Mouse (Mus musculus) testis, postnatal 14 days (tissue): ENCODE data around the gene Kbtbd8.

Experiments
- DNase-seq: peaks from one replicate; pipeline ENCODE4 v3.0.0; 2021; ENCODE audit warnings: low spot score

Gene Kbtbd8

DNA sequence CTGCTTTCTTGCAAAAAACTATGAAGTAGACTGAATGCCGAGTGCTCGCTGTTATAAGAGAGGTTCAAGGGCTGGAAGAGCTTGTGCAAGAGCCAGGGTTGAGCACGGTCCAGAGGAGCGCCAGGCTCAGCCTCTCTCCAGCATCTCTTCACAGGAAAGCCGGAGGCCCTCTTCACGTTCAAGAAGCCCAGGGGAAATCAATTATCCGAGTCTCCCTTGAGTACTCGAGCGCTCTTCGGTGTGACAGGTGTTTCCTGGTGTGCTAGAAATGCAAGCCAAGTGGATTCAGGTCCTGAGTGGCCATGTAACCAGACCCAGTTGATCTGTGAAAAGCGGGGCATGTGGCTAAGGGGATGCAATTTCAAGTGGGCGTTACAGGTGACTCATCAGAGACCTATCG, at the start of gene Kbtbd8:
Gene Kbtbd8, plus strand, starts transcription at position 295 of the 400 bp plus-strand sequence.
- peak; percentile 21 for DNase-seq

DNA sequence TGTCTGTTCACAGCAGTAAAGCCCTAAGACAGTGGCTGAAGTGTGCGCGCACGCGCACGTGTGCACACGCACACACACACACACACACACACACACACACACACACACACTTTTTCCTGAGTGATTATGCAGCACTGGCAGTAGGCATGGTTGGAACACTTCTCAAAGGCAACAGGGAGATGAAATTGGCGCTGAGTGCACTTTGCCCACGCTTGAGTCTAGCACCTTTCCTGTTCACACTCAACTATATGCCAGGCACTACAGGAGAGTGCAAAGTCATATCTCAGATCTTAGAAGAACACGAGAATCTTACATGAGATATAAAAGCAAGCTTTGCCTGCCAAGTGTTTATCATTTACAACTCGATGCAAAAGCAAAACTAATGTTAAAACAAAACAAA, 47.3 kb upstream of the Kbtbd8 start:
- no peak for DNase-seq

DNA sequence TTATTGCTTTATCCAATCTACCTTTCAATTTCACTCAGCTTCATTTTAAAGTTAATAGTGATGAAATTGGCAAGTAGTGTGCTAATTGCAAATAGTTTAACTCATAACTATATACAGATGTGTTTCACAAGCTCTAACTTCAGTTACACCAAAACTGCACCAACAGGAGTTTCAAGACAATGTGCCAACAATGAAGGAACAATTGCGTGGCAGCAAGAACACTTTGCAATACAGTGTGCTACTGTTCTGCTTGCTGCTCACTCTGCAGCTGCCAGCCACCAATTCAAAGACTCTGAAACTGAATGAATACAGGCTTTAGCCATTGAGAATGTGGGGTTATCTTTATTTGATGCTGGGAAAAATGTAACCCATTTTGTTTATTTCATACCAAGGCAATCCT, 31.8 kb upstream of the Kbtbd8 start:
- DNase-seq: no peak

GRCm38 (mm10) chr6:95087154-95087846, 29.7 kb upstream of the Kbtbd8 start:
- DNase-seq: no peak

DNA sequence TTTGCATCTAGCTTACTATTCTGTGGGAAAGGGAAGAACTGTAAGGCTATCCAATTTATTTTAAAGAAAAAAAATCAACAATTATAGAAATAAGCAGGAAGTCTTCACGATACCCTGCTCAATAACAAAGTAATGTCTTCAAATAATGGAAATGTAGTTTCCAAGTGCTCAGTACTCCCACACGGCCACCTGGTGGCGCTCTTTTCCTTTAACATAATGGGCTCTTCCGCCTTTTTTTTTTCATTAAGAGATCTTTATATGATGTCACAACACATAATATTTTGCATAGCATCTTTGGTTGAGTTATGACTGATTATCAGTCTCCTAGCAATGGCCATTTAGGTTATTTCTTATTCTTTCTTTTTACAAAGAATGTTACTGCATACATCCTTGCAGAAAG, 29.0 kb upstream of the Kbtbd8 start:
- no peak for DNase-seq

GRCm38 (mm10) chr6:95094695-95095094, 22.3 kb upstream of the Kbtbd8 start:
- no peak for DNase-seq

DNA sequence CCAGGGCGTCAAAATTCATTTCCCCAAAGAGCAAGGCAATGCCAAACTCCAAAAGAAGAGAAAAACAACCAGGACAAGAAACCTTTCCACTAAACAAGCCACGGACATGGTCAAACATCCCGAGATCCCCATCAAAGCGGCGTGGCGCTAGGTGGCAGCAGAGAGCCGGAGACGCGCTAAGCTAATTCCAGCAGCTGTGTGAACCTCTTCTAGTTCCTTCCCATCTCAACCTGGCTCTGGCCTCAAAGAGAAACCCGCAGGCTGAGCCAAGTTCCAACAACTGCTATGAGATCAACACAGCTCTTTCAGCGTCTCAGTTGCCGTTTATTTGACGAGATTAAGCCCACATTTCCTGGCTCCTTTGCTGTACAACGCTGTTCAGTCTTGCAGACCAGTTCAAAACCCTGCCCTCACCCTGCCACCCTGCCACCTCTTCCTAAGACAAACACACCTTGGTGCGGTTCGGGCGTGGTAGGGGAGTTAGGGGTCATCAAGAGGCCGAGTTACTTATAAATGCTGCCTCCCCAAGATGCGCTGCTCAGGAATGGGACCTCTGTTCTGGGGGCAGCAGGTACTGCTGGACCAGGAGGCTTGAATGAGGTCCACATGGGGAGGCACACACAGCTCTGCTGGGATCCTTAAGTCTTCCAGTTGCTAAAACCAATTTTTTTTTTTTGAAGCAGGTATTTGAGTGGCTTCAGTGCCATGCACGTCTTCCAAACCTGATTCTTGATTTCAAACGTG, 18.5 kb upstream of the Kbtbd8 start:
- DNase-seq: peak; percentile 79

GRCm38 (mm10) chr6:95103706-95104105, 13.3 kb upstream of the Kbtbd8 start:
- no peak for DNase-seq

- no peak for DNase-seq
Observed at GRCm38 (mm10) chr6:95108437-95108836, 8.6 kb upstream of the Kbtbd8 start.

- no peak for DNase-seq
Observed at GRCm38 (mm10) chr6:95109691-95110450, 7.2 kb upstream of the Kbtbd8 start.

DNA sequence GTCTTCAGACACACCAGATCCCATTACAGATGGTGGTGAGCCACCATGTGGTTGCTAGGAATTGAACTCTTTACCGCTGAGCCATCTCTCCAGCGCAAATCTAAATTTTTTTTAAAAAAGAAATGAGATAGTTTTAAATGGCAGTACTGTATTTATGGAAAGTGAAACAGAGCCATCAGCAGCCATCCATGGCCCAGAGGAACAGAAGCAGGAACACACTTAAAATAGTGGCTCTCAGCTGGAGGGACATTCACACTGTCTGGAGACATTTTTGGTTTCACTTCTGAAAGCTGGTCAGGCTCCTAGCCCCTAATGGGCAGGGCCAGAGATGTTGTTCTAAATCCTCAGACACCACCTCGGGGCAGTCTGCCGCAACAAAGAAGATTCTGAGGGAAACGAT, 5.0 kb upstream of the Kbtbd8 start:
- no peak for DNase-seq

DNA sequence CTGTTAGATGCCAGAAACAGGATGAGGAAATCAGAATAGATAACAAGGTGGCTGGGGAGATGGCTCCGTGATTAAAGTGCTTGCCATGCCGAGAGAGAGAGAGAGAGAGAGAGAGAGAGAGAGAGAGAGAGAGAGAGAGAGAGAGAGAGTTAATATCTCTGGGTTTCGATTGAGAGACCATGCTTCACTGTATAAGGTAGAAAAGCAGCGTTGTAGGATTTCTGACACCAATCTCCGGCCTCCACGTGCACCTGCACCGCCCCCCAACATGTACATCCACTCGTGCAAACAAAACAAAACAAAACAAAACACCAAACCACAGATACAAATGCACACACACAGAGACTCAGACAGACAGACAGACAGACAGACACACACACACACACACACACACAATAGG, 527 bp upstream of the Kbtbd8 start:
- no peak for DNase-seq

DNA sequence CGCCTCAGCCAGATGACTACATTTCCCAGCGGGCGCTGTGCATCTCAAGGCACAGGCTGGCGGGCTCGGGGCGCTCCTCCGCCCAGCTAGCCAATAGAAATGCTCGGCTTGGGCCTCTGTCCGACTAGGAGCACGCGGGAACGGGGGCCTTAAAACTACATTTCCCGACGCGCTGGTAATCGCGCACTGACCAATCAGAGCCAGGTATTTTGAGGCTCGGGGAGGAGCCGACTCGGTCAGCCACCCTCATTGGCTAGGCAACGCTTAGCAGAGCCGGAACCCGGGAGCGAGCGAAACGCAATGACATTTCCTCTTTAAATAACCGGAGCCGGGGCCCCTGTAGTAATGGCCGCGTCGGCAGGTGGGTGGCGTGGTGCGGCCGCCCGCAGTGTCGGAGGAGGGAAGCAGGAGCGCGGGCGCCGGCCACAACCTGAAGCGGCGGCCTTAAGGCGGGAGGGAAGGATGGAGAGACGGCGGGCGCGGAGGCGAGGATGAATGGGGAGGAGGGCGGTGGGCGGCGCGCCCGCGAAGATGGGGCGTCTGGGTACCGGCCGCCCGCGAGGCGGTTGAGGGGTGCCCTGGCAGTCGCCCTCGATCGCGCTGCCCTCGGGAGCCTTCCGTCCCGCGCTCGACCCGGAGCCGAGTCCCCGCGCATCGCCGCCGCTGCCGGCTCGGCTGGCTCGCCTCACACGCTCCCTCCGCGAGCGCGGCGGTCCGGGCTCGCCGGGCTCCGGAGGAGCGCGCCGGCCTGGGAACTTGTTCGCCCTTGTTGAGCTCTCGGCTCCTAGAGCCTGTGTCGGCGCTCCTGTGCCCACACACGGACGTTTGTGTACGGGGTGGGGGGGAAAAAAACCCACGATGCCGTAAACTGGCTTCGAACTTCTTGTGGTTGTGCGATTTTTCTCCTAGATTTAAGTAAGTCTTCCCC, 838 bp downstream of the Kbtbd8 start:
- DNase-seq: peak; percentile 97

- no peak for DNase-seq
Observed at GRCm38 (mm10) chr6:95119389-95119788, 2.3 kb downstream of the Kbtbd8 start.

DNA sequence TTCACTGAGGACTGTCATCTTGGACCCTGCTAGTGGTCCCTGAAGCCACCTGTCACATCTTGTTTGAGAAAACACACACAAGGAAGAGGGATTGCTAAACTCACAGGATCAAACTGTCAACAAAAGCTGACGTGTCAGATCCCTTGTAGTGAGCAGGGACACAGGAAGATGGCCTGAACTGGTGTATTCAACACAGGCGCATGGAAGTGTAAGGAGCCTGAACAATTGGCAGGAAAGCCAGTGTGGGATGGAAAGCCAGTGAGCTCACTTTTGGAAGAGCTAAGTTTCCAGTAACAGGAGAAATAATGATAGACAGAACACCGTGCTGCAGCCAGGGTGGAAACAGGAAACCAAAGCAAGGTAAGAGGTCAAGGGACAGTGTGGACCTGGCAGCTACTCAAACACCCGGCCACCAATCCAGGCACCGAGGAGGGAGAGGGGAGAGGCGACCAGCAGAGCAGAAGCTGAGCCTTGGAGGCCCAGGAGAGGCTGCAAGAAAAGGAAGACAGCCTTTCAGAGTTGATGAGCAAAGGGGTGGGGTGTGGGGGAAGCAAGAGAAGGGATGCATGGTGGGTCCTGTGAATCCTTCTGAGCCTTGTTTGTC, 33.0 kb downstream of the Kbtbd8 start:
- DNase-seq: no peak

- DNase-seq: no peak
Observed at GRCm38 (mm10) chr6:95150885-95151284, 33.8 kb downstream of the Kbtbd8 start.

GRCm38 (mm10) chr6:95151563-95151962, 34.5 kb downstream of the Kbtbd8 start:
- DNase-seq: no peak

- no peak for DNase-seq
Observed at GRCm38 (mm10) chr6:95163965-95164364, 46.9 kb downstream of the Kbtbd8 start.

- no peak for DNase-seq
Observed at GRCm38 (mm10) chr6:95165630-95166029, 48.6 kb downstream of the Kbtbd8 start.

DNA sequence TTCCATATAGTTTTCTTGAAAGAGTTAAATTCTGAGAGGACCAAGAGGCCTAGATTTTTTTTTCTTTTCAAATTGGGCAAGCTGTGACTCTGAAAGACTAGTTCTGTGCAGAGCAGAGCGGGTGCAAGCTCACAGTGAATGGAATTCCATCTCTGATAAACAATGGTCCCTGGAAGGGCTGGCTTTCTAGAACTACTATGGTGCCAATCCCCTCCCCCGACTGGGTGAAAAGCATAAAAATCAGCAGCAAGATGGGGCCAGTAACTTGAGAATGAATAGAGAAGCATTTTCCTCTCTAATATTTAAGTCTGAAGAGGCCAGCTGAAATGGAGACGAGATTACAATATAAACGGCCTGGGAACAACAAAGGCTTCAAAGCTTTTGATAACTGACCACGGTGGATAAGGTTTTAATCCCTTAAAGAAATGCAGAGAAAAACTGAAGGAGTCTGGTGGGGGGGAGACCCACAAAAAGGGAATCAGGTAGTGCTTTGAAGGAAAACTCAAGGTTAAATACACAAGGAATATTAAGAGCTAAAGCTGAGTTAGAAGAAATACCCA, 50.7 kb downstream of the Kbtbd8 start:
- DNase-seq: no peak

DNA sequence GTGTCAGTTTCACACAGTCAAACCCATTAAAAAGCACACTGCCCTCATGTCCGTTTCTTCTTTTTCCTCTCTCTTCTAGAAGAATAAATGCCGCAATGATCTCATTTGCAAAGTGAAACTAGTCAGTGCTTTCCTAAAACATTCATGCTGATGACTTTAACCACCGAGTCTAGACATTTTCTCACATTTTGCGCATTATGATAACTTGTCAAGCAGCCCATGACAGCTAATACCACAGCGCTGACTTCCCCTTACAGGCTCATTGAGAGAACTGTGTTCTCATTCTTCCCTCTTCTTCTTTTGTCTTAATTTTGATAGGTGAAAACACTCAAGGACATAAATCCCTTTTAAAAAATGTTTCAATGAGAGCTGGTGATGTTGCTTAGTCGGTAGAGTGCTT, 52.4 kb downstream of the Kbtbd8 start:
- DNase-seq: no peak
